Comparison of ENCODE assay signal across 31 mouse cellular contexts in genomic region chr3:144603558-144603957, GRCm38 (mm10). TPM values are rescaled to one million over a fixed set of nuclear protein-coding genes. Genes with fewer than 3 reads are reported as not detected.
DNase-seq lines count a peak whose midpoint lies in the region; ATAC-seq and TF ChIP-seq lines count a peak whose summit lies in the region.
"Had no signal": no experiment of that assay in that cellular context is flagged by ENCODE, and none has a peak within 500 bp of the region (broad histone marks: within the 10 kb centered on the region; RNA-seq: fewer than 3 reads in every experiment).

No protein-coding gene starts in this region.

- no peak overlapping the region for H3K4me2 ChIP-seq in midbrain, embryonic 11.5 days
- H3K4me2 ChIP-seq in midbrain, embryonic 16.5 days (ENCODE audit: low read length): no peak overlapping the region
- H3K4me2 ChIP-seq: embryonic facial prominence, embryonic 12.5 days; hindbrain, embryonic 12.5 days; limb, embryonic 12.5 days; liver, embryonic 15.5 days; lung, embryonic 15.5 days; midbrain, embryonic 15.5 days; neural tube, embryonic 12.5 days had no signal

- 91% methylated on average over 3 of the region's 3 CpGs for WGBS in midbrain, embryonic 11.5 days
- 84% methylated on average over 3 of the region's 3 CpGs for WGBS in midbrain, embryonic 16.5 days
- 62% methylated on average over 3 of the region's 3 CpGs for WGBS in macrophage (ENCODE audit: missing documents)

- H3K9me3 ChIP-seq in midbrain, embryonic 11.5 days (ENCODE audit: control insufficient read depth, low read length): no peaks in the 10 kb centered on the region
- H3K9me3 ChIP-seq in midbrain, embryonic 16.5 days (replicated peaks; ENCODE audit: control insufficient read depth, low read length, poor library complexity, severe bottlenecking): no peaks in the 10 kb centered on the region
- H3K9me3 ChIP-seq: embryonic facial prominence, embryonic 12.5 days; forebrain, embryonic 10.5 days; hindbrain, embryonic 12.5 days; limb, embryonic 12.5 days; liver, embryonic 15.5 days; lung, embryonic 15.5 days; midbrain, embryonic 15.5 days; neural tube, embryonic 12.5 days had no signal

- CTCF ChIA-PET in Patski (lab: Charles Lee): interaction anchor here (1.0 to 4.9 kb wide), 9 partner anchors 9 to 150 kb away, joined by 3 to 35 read pairs (median 3); no protein-coding TSS in a partner anchor

- no peak overlapping the region for H3K9ac ChIP-seq in midbrain, embryonic 11.5 days (ENCODE audit: low read length)
- H3K9ac ChIP-seq in midbrain, embryonic 16.5 days (ENCODE audit: low read depth, low read length): no peak overlapping the region
- H3K9ac ChIP-seq: embryonic facial prominence, embryonic 12.5 days; hindbrain, embryonic 12.5 days; limb, embryonic 12.5 days; liver, embryonic 15.5 days; lung, embryonic 15.5 days; midbrain, embryonic 15.5 days; neural tube, embryonic 12.5 days had no signal

- no peak for TF ChIP-seq CTCF in Patski (IDR thresholded peaks at IDR 0.05)

- no peaks in the 10 kb centered on the region for H3K36me3 ChIP-seq in midbrain, embryonic 11.5 days (ENCODE audit: control insufficient read depth, insufficient read depth, low read length)
- H3K36me3 ChIP-seq in midbrain, embryonic 16.5 days (ENCODE audit: control insufficient read depth, insufficient read depth, low read length): no peaks in the 10 kb centered on the region
- peaks cover 10% of the 10 kb centered on the region; the same call in 1 of the 2 replicates for H3K36me3 ChIP-seq in macrophage (ENCODE audit: inconsistent target)
- H3K36me3 ChIP-seq: midbrain, embryonic 15.5 days had no signal

- peak; percentile 31 for DNase-seq in midbrain, embryonic 11.5 days (ENCODE audit: low spot score, missing footprints)
- no peak for DNase-seq in Patski (ENCODE audit: low read depth, low spot score)
- DNase-seq in thymus, adult 18-20 months: no peak
- DNase-seq in cerebellum, postnatal 36 days: no peak
- DNase-seq: adrenal gland, adult 8-10 months; cerebellum, adult 11 months; cerebellum, adult 9-10 months; embryo, embryonic 11 days; gastrocnemius, adult 2 months; gastrocnemius, postnatal 36 days; kidney, adult 11 months; kidney, postnatal 14 days; lung, postnatal 36 days; right cerebral cortex, adult 18-20 months; spleen, adult 18-20 months; thymus, adult 2 months had no signal

- POLR2A ChIA-PET in Patski (lab: Charles Lee): no interaction called here

- H3K4me3 ChIP-seq in midbrain, embryonic 11.5 days (ENCODE audit: low read depth, low read length): no peak overlapping the region
- H3K4me3 ChIP-seq in midbrain, embryonic 16.5 days (ENCODE audit: low read depth, low read length): no peak overlapping the region
- no peak overlapping the region for H3K4me3 ChIP-seq in macrophage (ENCODE audit: inconsistent target)
- H3K4me3 ChIP-seq: embryonic facial prominence, embryonic 12.5 days; forebrain, embryonic 10.5 days; gastrocnemius, adult 2 months; hindbrain, embryonic 12.5 days; left cerebral cortex, adult 2 months; limb, embryonic 12.5 days; liver, embryonic 15.5 days; lung, embryonic 15.5 days; midbrain, embryonic 15.5 days; neural tube, embryonic 12.5 days had no signal

- H3K27me3 ChIP-seq in midbrain, embryonic 11.5 days (ENCODE audit: control insufficient read depth, insufficient read depth, low read length): no peaks in the 10 kb centered on the region
- no peaks in the 10 kb centered on the region for H3K27me3 ChIP-seq in midbrain, embryonic 16.5 days (ENCODE audit: control insufficient read depth, insufficient read depth, low read depth, low read length)
- no peaks in the 10 kb centered on the region for H3K27me3 ChIP-seq in Patski
- H3K27me3 ChIP-seq: embryonic facial prominence, embryonic 12.5 days; hindbrain, embryonic 12.5 days; limb, embryonic 12.5 days; liver, embryonic 15.5 days; lung, embryonic 15.5 days; midbrain, embryonic 15.5 days; neural tube, embryonic 12.5 days had no signal

- in situ Hi-C loops in Patski (cut with MboI; ENCODE audit: low pct_unique_long_range_greater_than_20kb): no loop called here

- H3K4me1 ChIP-seq in midbrain, embryonic 11.5 days (ENCODE audit: control insufficient read depth, insufficient read depth, low read length): no peaks in the 10 kb centered on the region
- H3K4me1 ChIP-seq in midbrain, embryonic 16.5 days (ENCODE audit: control insufficient read depth, insufficient read depth, low read length): no peaks in the 10 kb centered on the region
- H3K4me1 ChIP-seq: embryonic facial prominence, embryonic 12.5 days; hindbrain, embryonic 12.5 days; lung, embryonic 15.5 days; midbrain, embryonic 15.5 days; neural tube, embryonic 12.5 days had no signal

- no peak overlapping the region for H3K27ac ChIP-seq in midbrain, embryonic 11.5 days (ENCODE audit: low read depth, low read length)
- no peak overlapping the region for H3K27ac ChIP-seq in midbrain, embryonic 16.5 days (ENCODE audit: low read length)
- H3K27ac ChIP-seq in macrophage: peak overlapping the region; percentile 39
- H3K27ac ChIP-seq: embryonic facial prominence, embryonic 12.5 days; forebrain, embryonic 10.5 days; gastrocnemius, adult 2 months; hindbrain, embryonic 12.5 days; left cerebral cortex, adult 2 months; limb, embryonic 12.5 days; liver, embryonic 15.5 days; lung, embryonic 15.5 days; midbrain, embryonic 15.5 days; neural tube, embryonic 12.5 days; stomach, postnatal 0 days had no signal

- no peaks in the 10 kb centered on the region for H3K79me2 ChIP-seq in macrophage (ENCODE audit: inconsistent target)

- no peak for ATAC-seq in midbrain, embryonic 11.5 days (ENCODE audit: low FRiP score)
- ATAC-seq in midbrain, embryonic 16.5 days: no peak
- peak; percentile 1 for ATAC-seq in Patski
- ATAC-seq: activated CD4-positive, CD25-positive, alpha-beta regulatory T cell, adult 4 months; CD4-positive, CD25-positive, alpha-beta regulatory T cell, adult 4 months; forebrain, embryonic 16.5 days; midbrain, embryonic 15.5 days had no signal

RNA-seq across cellular contexts. Expression of gene Selenof, which starts 33.5 kb away (rescaled TPM):
- 414 and 426 TPM in 2 replicates for polyA plus RNA-seq in midbrain, embryonic 11.5 days (2014; fragmentation: Nextera tagmentation; extraction: Ambion mirVana)
- polyA plus RNA-seq in midbrain, embryonic 16.5 days (2015; fragmentation: Nextera tagmentation; extraction: Ambion mirVana): 525 and 552 TPM in 2 replicates
- polyA plus RNA-seq in Patski (2021): 873 TPM
- total RNA-seq in macrophage (2018; cell fraction: chromatin; rRNA removed): 100 to 1,000 TPM in 2 of 26 experiments, 10 to 100 TPM in 24; 23.5 to 130 (median 58.2) TPM
- total RNA-seq in macrophage (2018; cell fraction: cytosol; rRNA removed): 100 to 1,000 TPM; 224 to 356 (median 300) TPM
- total RNA-seq in macrophage (2018; cell fraction: nucleus; rRNA removed): 100 to 1,000 TPM in 15 of 26 experiments, 10 to 100 TPM in 11; 53.0 to 207 (median 110) TPM
- polyA plus RNA-seq in macrophage (2018): 374 to 535 TPM (median 384 TPM) in 3 replicates

RNA-seq across cellular contexts. Expression of gene Hs2st1, which starts 33.6 kb away (rescaled TPM):
- polyA plus RNA-seq in midbrain, embryonic 11.5 days (2014; fragmentation: Nextera tagmentation; extraction: Ambion mirVana): 16.5 and 16.9 TPM in 2 replicates
- 13.9 and 14.5 TPM in 2 replicates for polyA plus RNA-seq in midbrain, embryonic 16.5 days (2015; fragmentation: Nextera tagmentation; extraction: Ambion mirVana)
- polyA plus RNA-seq in Patski (2021): 44.0 TPM
- total RNA-seq in macrophage (2018; cell fraction: chromatin; rRNA removed): 10 to 100 TPM in 21 of 26 experiments, 1 to 10 TPM in 5; 7.0 to 58.2 (median 26.5) TPM
- total RNA-seq in macrophage (2018; cell fraction: cytosol; rRNA removed): 10 to 100 TPM in 25 of 26 experiments, 1 to 10 TPM in 1; 9.9 to 24.7 (median 16.5) TPM
- 10 to 100 TPM; 13.2 to 73.1 (median 28.4) TPM for total RNA-seq in macrophage (2018; cell fraction: nucleus; rRNA removed)
- polyA plus RNA-seq in macrophage (2018): 14.6 to 16.6 TPM (median 16.5 TPM) in 3 replicates
